Mouse (Mus musculus): ENCODE measurements around the gene Mepce. TPM values are rescaled to one million over a fixed set of nuclear protein-coding genes. Genes with fewer than 3 reads are reported as not detected.

Mepce gene
- polyA plus RNA-seq, 1 experiment from 2014 or later, result 11.5 TPM

- H3K27ac ChIP-seq (ENCODE audit: low read depth, low read length), result no peak overlapping the region
- DNase-seq (ENCODE audit: low spot score, missing footprints), result no peak
- H3K27me3 ChIP-seq (ENCODE audit: control insufficient read depth, insufficient read depth, low read length), result no peaks in the 10 kb centered on the region
- 85% methylated on average over 3 of the region's 3 CpGs for WGBS
- H3K9ac ChIP-seq (ENCODE audit: low read length), result no peak overlapping the region
- no peak overlapping the region for H3K4me2 ChIP-seq
- no peaks in the 10 kb centered on the region for H3K9me3 ChIP-seq (ENCODE audit: control insufficient read depth, low read length)
- ATAC-seq (ENCODE audit: low FRiP score), result no peak
- H3K36me3 ChIP-seq (ENCODE audit: control insufficient read depth, insufficient read depth, low read length), result no peaks in the 10 kb centered on the region
- no peaks in the 10 kb centered on the region for H3K4me1 ChIP-seq (ENCODE audit: control insufficient read depth, insufficient read depth, low read length)
- H3K4me3 ChIP-seq (ENCODE audit: low read depth, low read length), result no peak overlapping the region
Observed at GRCm38 (mm10) chr5:137800917-137801316, 13.5 kb upstream of the Mepce start.

GRCm38 (mm10) chr5:137796606-137797005 is 9.2 kb upstream of the Mepce start:
- Histone ChIP-seq H3K9me3 (ENCODE audit: control insufficient read depth, low read length) (no peaks in the 10 kb centered on the region), H3K36me3 (ENCODE audit: control insufficient read depth, insufficient read depth, low read length) (no peaks in the 10 kb centered on the region), H3K4me2 (no peak overlapping the region), H3K4me1 (ENCODE audit: control insufficient read depth, insufficient read depth, low read length) (no peaks in the 10 kb centered on the region), H3K27me3 (ENCODE audit: control insufficient read depth, insufficient read depth, low read length) (no peaks in the 10 kb centered on the region), H3K9ac (ENCODE audit: low read length) (no peak overlapping the region), H3K27ac (ENCODE audit: low read depth, low read length) (no peak overlapping the region), H3K4me3 (ENCODE audit: low read depth, low read length) (no peak overlapping the region)
- ATAC-seq (ENCODE audit: low FRiP score), result no peak
- DNase-seq (ENCODE audit: low spot score, missing footprints), result peak; percentile 59
- 80% methylated on average over 3 of the region's 3 CpGs for WGBS

GRCm38 (mm10) chr5:137791553-137791952 is 4.1 kb upstream of the Mepce start:
- H3K4me2 ChIP-seq, result no peak overlapping the region
- H3K9ac ChIP-seq (ENCODE audit: low read length), result no peak overlapping the region
- no peak overlapping the region for H3K27ac ChIP-seq (ENCODE audit: low read depth, low read length)
- H3K27me3 ChIP-seq (ENCODE audit: control insufficient read depth, insufficient read depth, low read length), result peaks cover 2% of the 10 kb centered on the region; the same call in 1 of the 2 replicates
- no peaks in the 10 kb centered on the region for H3K4me1 ChIP-seq (ENCODE audit: control insufficient read depth, insufficient read depth, low read length)
- H3K36me3 ChIP-seq (ENCODE audit: control insufficient read depth, insufficient read depth, low read length), result no peaks in the 10 kb centered on the region
- H3K4me3 ChIP-seq (ENCODE audit: low read depth, low read length), result no peak overlapping the region
- ATAC-seq (ENCODE audit: low FRiP score) (no peak), DNase-seq (ENCODE audit: low spot score, missing footprints) (no peak)
- H3K9me3 ChIP-seq (ENCODE audit: control insufficient read depth, low read length), result peaks cover 2% of the 10 kb centered on the region; the same call in 1 of the 2 replicates

GRCm38 (mm10) chr5:137788946-137789531 is 1.6 kb upstream of the Mepce start:
- DNase-seq (ENCODE audit: low spot score, missing footprints) (peak; percentile 81), ATAC-seq (ENCODE audit: low FRiP score) (no peak)
- H3K36me3 ChIP-seq (ENCODE audit: control insufficient read depth, insufficient read depth, low read length), result peaks cover 6% of the 10 kb centered on the region; the same call in 1 of the 2 replicates
- H3K4me1 ChIP-seq (ENCODE audit: control insufficient read depth, insufficient read depth, low read length), result peaks cover 12% of the 10 kb centered on the region
- H3K4me3 ChIP-seq (ENCODE audit: low read depth, low read length), result no peak overlapping the region
- H3K9me3 ChIP-seq (ENCODE audit: control insufficient read depth, low read length), result peaks cover 2% of the 10 kb centered on the region; the same call in 1 of the 2 replicates
- no peak overlapping the region for H3K27ac ChIP-seq (ENCODE audit: low read depth, low read length)
- WGBS, result 93% methylated on average over 2 of the region's 2 CpGs
- no peak overlapping the region for H3K9ac ChIP-seq (ENCODE audit: low read length)
- peaks cover 2% of the 10 kb centered on the region; the same call in 1 of the 2 replicates for H3K27me3 ChIP-seq (ENCODE audit: control insufficient read depth, insufficient read depth, low read length)
- no peak overlapping the region for H3K4me2 ChIP-seq

- Histone ChIP-seq H3K4me1 (ENCODE audit: control insufficient read depth, insufficient read depth, low read length) (peaks cover 21% of the 10 kb centered on the region), H3K9me3 (ENCODE audit: control insufficient read depth, low read length) (peaks cover 2% of the 10 kb centered on the region; the same call in 1 of the 2 replicates), H3K27ac (ENCODE audit: low read depth, low read length) (no peak overlapping the region), H3K27me3 (ENCODE audit: control insufficient read depth, insufficient read depth, low read length) (peaks cover 2% of the 10 kb centered on the region; the same call in 1 of the 2 replicates), H3K36me3 (ENCODE audit: control insufficient read depth, insufficient read depth, low read length) (peaks cover 9% of the 10 kb centered on the region), H3K4me2 (peak overlapping the region; percentile 64; the same call in 1 of the 2 replicates), H3K9ac (ENCODE audit: low read length) (no peak overlapping the region), H3K4me3 (ENCODE audit: low read depth, low read length) (no peak overlapping the region)
- DNase-seq (ENCODE audit: low spot score, missing footprints) (no peak), ATAC-seq (ENCODE audit: low FRiP score) (no peak)
- WGBS, result 72% methylated on average over 24 of the region's 24 CpGs
Observed at GRCm38 (mm10) chr5:137788171-137788570, 716 bp upstream of the Mepce start.

GRCm38 (mm10) chr5:137786109-137786942 is 1.1 kb downstream of the Mepce start:
- peaks cover 30% of the 10 kb centered on the region for H3K4me1 ChIP-seq (ENCODE audit: control insufficient read depth, insufficient read depth, low read length)
- peak overlapping the region; percentile 84 for H3K4me3 ChIP-seq (ENCODE audit: low read depth, low read length)
- peaks cover 2% of the 10 kb centered on the region; the same call in 1 of the 2 replicates for H3K9me3 ChIP-seq (ENCODE audit: control insufficient read depth, low read length)
- H3K36me3 ChIP-seq (ENCODE audit: control insufficient read depth, insufficient read depth, low read length), result peaks cover 25% of the 10 kb centered on the region
- H3K4me2 ChIP-seq, result peak overlapping the region; percentile 91
- H3K27ac ChIP-seq (ENCODE audit: low read depth, low read length), result peak overlapping the region; percentile 97
- WGBS, result under 1% methylated on average over 79 of the region's 79 CpGs
- ATAC-seq (ENCODE audit: low FRiP score) (peak; percentile 89), DNase-seq (ENCODE audit: low spot score, missing footprints) (peak; percentile 100)
- H3K9ac ChIP-seq (ENCODE audit: low read length), result peak overlapping the region; percentile 95
- H3K27me3 ChIP-seq (ENCODE audit: control insufficient read depth, insufficient read depth, low read length), result peaks cover 2% of the 10 kb centered on the region; the same call in 1 of the 2 replicates

- DNase-seq (ENCODE audit: low spot score, missing footprints), result peak; percentile 89
- H3K4me3 ChIP-seq (ENCODE audit: low read depth, low read length), result peak overlapping the region; percentile 84
- H3K27me3 ChIP-seq (ENCODE audit: control insufficient read depth, insufficient read depth, low read length), result peaks cover 2% of the 10 kb centered on the region; the same call in 1 of the 2 replicates
- peak; percentile 25 for ATAC-seq (ENCODE audit: low FRiP score)
- H3K36me3 ChIP-seq (ENCODE audit: control insufficient read depth, insufficient read depth, low read length), result peaks cover 34% of the 10 kb centered on the region
- WGBS, result 5% methylated on average over 62 of the region's 62 CpGs
- H3K9me3 ChIP-seq (ENCODE audit: control insufficient read depth, low read length), result peaks cover 2% of the 10 kb centered on the region; the same call in 1 of the 2 replicates
- peak overlapping the region; percentile 97 for H3K27ac ChIP-seq (ENCODE audit: low read depth, low read length)
- H3K4me2 ChIP-seq, result peak overlapping the region; percentile 91
- H3K9ac ChIP-seq (ENCODE audit: low read length), result peak overlapping the region; percentile 95
- H3K4me1 ChIP-seq (ENCODE audit: control insufficient read depth, insufficient read depth, low read length), result peaks cover 30% of the 10 kb centered on the region
Observed at GRCm38 (mm10) chr5:137785164-137786031, 2.1 kb downstream of the Mepce start.

- Histone ChIP-seq H3K4me2 (peak overlapping the region; percentile 91), H3K4me1 (ENCODE audit: control insufficient read depth, insufficient read depth, low read length) (peaks cover 39% of the 10 kb centered on the region), H3K27me3 (ENCODE audit: control insufficient read depth, insufficient read depth, low read length) (peaks cover 2% of the 10 kb centered on the region; the same call in 1 of the 2 replicates), H3K9me3 (ENCODE audit: control insufficient read depth, low read length) (peaks cover 2% of the 10 kb centered on the region; the same call in 1 of the 2 replicates), H3K4me3 (ENCODE audit: low read depth, low read length) (peak overlapping the region; percentile 84), H3K9ac (ENCODE audit: low read length) (peak overlapping the region; percentile 95), H3K27ac (ENCODE audit: low read depth, low read length) (no peak overlapping the region), H3K36me3 (ENCODE audit: control insufficient read depth, insufficient read depth, low read length) (peaks cover 35% of the 10 kb centered on the region)
- ATAC-seq (ENCODE audit: low FRiP score) (no peak), DNase-seq (ENCODE audit: low spot score, missing footprints) (peak; percentile 81)
- WGBS, result 91% methylated on average over 14 of the region's 14 CpGs
Observed at GRCm38 (mm10) chr5:137784546-137784945, 2.9 kb downstream of the Mepce start.

All from midbrain, embryonic 11.5 days (tissue).